Mouse (Mus musculus): ENCODE data around the gene Tsku. TPM values are rescaled to one million over a fixed set of nuclear protein-coding genes. Genes with fewer than 3 reads are reported as not detected.

Tsku gene
- polyA plus RNA-seq, 1 experiment from 2014 or later = 8.0 TPM

GRCm38 (mm10) chr7:98388881-98389501 lies 27.9 kb upstream of the Tsku start:
- Histone ChIP-seq H3K27me3 (ENCODE audit: control insufficient read depth, insufficient read depth, low read depth, low read length) (no peaks in the 10 kb centered on the region), H3K27ac (ENCODE audit: low read length) (no peak overlapping the region), H3K4me3 (ENCODE audit: low read depth, low read length) (no peak overlapping the region), H3K9ac (ENCODE audit: low read depth, low read length) (no peak overlapping the region), H3K4me2 (ENCODE audit: low read length) (no peak overlapping the region), H3K9me3 (replicated peaks; ENCODE audit: control insufficient read depth, low read length, poor library complexity, severe bottlenecking) (no peaks in the 10 kb centered on the region), H3K36me3 (ENCODE audit: control insufficient read depth, insufficient read depth, low read length) (no peaks in the 10 kb centered on the region), H3K4me1 (ENCODE audit: control insufficient read depth, insufficient read depth, low read length) (peaks cover 4% of the 10 kb centered on the region; the same call in 1 of the 2 replicates)
- WGBS = 71% methylated on average over 12 of the region's 12 CpGs
- ATAC-seq = 0 out of 2 replicates have a peak, but pooled peaks have one; percentile 14

DNA sequence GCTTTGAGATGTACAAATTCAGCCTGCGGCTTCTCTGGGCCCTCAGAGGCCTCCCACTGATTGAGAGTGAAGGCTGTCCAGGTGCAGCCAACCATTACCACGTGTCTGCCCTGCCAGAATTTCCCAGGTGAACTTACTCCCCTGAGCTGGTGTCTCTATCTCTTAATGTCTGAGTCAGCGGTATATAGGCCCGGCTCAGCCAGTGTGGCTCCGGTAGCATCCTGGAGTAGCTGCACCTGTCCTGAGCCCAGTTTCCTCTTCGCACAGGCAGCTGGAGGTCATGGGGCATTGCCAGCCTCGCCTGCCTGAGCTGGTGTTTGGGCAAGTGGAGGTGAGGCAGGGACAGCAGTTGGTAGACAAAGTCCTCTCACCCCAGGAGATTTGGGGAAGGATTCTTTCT lies 26.1 kb upstream of the Tsku start:
- no peaks in the 10 kb centered on the region for H3K36me3 ChIP-seq (ENCODE audit: control insufficient read depth, insufficient read depth, low read length)
- H3K9ac ChIP-seq (ENCODE audit: low read depth, low read length) = no peak overlapping the region
- H3K4me1 ChIP-seq (ENCODE audit: control insufficient read depth, insufficient read depth, low read length) = peaks cover 4% of the 10 kb centered on the region; the same call in 1 of the 2 replicates
- no peaks in the 10 kb centered on the region for H3K27me3 ChIP-seq (ENCODE audit: control insufficient read depth, insufficient read depth, low read depth, low read length)
- no peak overlapping the region for H3K4me3 ChIP-seq (ENCODE audit: low read depth, low read length)
- no peak overlapping the region for H3K4me2 ChIP-seq (ENCODE audit: low read length)
- no peak overlapping the region for H3K27ac ChIP-seq (ENCODE audit: low read length)
- H3K9me3 ChIP-seq (replicated peaks; ENCODE audit: control insufficient read depth, low read length, poor library complexity, severe bottlenecking) = no peaks in the 10 kb centered on the region
- 85% methylated on average over 7 of the region's 7 CpGs for WGBS
- ATAC-seq = no peak

- peaks cover 4% of the 10 kb centered on the region; the same call in 1 of the 2 replicates for H3K4me1 ChIP-seq (ENCODE audit: control insufficient read depth, insufficient read depth, low read length)
- H3K36me3 ChIP-seq (ENCODE audit: control insufficient read depth, insufficient read depth, low read length) = no peaks in the 10 kb centered on the region
- H3K4me2 ChIP-seq (ENCODE audit: low read length) = no peak overlapping the region
- 77% methylated on average over 1 of the region's 1 CpGs for WGBS
- no peaks in the 10 kb centered on the region for H3K9me3 ChIP-seq (replicated peaks; ENCODE audit: control insufficient read depth, low read length, poor library complexity, severe bottlenecking)
- no peak overlapping the region for H3K4me3 ChIP-seq (ENCODE audit: low read depth, low read length)
- H3K27ac ChIP-seq (ENCODE audit: low read length) = no peak overlapping the region
- no peak for ATAC-seq
- no peak overlapping the region for H3K9ac ChIP-seq (ENCODE audit: low read depth, low read length)
- H3K27me3 ChIP-seq (ENCODE audit: control insufficient read depth, insufficient read depth, low read depth, low read length) = no peaks in the 10 kb centered on the region
These were observed 24.0 kb upstream of the Tsku start for GRCm38 (mm10) chr7:98385168-98385567.

DNA sequence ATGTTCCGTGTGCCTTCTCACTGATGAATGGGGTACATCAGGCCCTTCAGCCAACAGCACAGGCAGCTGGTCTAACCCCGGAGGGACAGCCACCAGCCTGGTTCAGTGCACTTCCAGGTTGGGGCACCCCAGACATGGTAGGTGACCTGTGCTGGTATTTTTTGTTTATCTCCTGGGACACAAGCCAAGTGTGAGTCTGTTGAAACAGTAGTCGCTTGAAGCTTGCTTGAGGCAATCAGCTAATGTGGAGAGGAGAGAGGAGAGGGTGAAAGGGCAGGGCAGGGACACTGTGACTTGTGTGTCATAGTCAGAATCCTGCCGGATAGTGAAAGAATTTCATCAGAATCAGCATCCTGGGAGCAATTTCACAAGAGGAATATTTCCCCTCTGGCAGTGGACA lies 22.2 kb upstream of the Tsku start:
- no peak for ATAC-seq
- H3K4me2 ChIP-seq (ENCODE audit: low read length) = no peak overlapping the region
- no peaks in the 10 kb centered on the region for H3K36me3 ChIP-seq (ENCODE audit: control insufficient read depth, insufficient read depth, low read length)
- H3K4me1 ChIP-seq (ENCODE audit: control insufficient read depth, insufficient read depth, low read length) = no peaks in the 10 kb centered on the region
- H3K4me3 ChIP-seq (ENCODE audit: low read depth, low read length) = no peak overlapping the region
- no peaks in the 10 kb centered on the region for H3K9me3 ChIP-seq (replicated peaks; ENCODE audit: control insufficient read depth, low read length, poor library complexity, severe bottlenecking)
- no peaks in the 10 kb centered on the region for H3K27me3 ChIP-seq (ENCODE audit: control insufficient read depth, insufficient read depth, low read depth, low read length)
- no peak overlapping the region for H3K9ac ChIP-seq (ENCODE audit: low read depth, low read length)
- no peak overlapping the region for H3K27ac ChIP-seq (ENCODE audit: low read length)
- 79% methylated on average over 4 of the region's 4 CpGs for WGBS

- Histone ChIP-seq H3K4me1 (ENCODE audit: control insufficient read depth, insufficient read depth, low read length) (no peaks in the 10 kb centered on the region), H3K4me2 (ENCODE audit: low read length) (no peak overlapping the region), H3K9me3 (replicated peaks; ENCODE audit: control insufficient read depth, low read length, poor library complexity, severe bottlenecking) (no peaks in the 10 kb centered on the region), H3K27me3 (ENCODE audit: control insufficient read depth, insufficient read depth, low read depth, low read length) (no peaks in the 10 kb centered on the region), H3K36me3 (ENCODE audit: control insufficient read depth, insufficient read depth, low read length) (no peaks in the 10 kb centered on the region), H3K27ac (ENCODE audit: low read length) (no peak overlapping the region), H3K4me3 (ENCODE audit: low read depth, low read length) (no peak overlapping the region), H3K9ac (ENCODE audit: low read depth, low read length) (no peak overlapping the region)
- no peak for ATAC-seq
- 89% methylated on average over 6 of the region's 6 CpGs for WGBS
These were observed 21.7 kb upstream of the Tsku start for GRCm38 (mm10) chr7:98382784-98383183.

DNA sequence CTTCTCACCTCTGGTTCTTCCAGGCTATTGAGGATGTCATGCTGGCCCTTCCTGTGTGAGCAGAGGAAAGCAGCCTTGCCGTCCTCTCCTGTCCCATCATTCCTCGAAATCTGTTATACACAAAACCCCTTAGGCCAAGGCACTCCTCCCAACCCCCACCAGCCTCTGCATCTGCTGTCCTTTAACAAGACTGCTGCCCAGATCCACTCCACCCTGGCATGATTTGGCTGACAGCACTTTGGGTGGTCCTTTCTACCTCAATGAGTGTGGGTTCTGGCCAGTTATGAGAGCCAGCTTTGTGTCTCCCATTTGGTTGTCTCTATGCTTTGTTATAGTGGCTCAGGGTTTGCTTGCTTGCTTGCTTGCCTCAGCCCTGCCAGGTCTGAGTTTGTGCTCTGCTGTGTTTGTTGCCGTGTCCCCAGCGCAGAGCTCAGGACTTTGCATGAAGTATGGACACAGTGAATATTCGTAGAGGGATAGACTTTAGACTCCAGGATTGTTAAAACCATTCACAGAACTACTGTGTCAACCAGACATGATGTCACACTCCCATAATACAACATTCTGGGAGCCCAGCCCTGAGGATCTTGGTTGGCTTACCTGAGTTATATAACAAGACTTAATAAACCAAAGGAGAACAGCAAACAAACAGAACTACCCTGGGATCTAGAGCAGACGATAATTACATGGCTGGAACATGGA lies 19.2 kb upstream of the Tsku start:
- Histone ChIP-seq H3K36me3 (ENCODE audit: control insufficient read depth, insufficient read depth, low read length) (no peaks in the 10 kb centered on the region), H3K27ac (ENCODE audit: low read length) (no peak overlapping the region), H3K4me3 (ENCODE audit: low read depth, low read length) (no peak overlapping the region), H3K9me3 (replicated peaks; ENCODE audit: control insufficient read depth, low read length, poor library complexity, severe bottlenecking) (no peaks in the 10 kb centered on the region), H3K9ac (ENCODE audit: low read depth, low read length) (no peak overlapping the region), H3K4me1 (ENCODE audit: control insufficient read depth, insufficient read depth, low read length) (no peaks in the 10 kb centered on the region), H3K4me2 (ENCODE audit: low read length) (no peak overlapping the region), H3K27me3 (ENCODE audit: control insufficient read depth, insufficient read depth, low read depth, low read length) (no peaks in the 10 kb centered on the region)
- ATAC-seq = no peak
- 68% methylated on average over 6 of the region's 6 CpGs for WGBS

GRCm38 (mm10) chr7:98379232-98379631 lies 18.1 kb upstream of the Tsku start:
- Histone ChIP-seq H3K36me3 (ENCODE audit: control insufficient read depth, insufficient read depth, low read length) (no peaks in the 10 kb centered on the region), H3K9ac (ENCODE audit: low read depth, low read length) (no peak overlapping the region), H3K9me3 (replicated peaks; ENCODE audit: control insufficient read depth, low read length, poor library complexity, severe bottlenecking) (0 out of 2 replicates have a peak, but pooled peaks cover 2% of the 10 kb centered on the region), H3K27ac (ENCODE audit: low read length) (no peak overlapping the region), H3K4me2 (ENCODE audit: low read length) (no peak overlapping the region), H3K4me1 (ENCODE audit: control insufficient read depth, insufficient read depth, low read length) (no peaks in the 10 kb centered on the region), H3K4me3 (ENCODE audit: low read depth, low read length) (no peak overlapping the region), H3K27me3 (ENCODE audit: control insufficient read depth, insufficient read depth, low read depth, low read length) (no peaks in the 10 kb centered on the region)
- WGBS = 85% methylated on average over 4 of the region's 4 CpGs
- no peak for ATAC-seq

GRCm38 (mm10) chr7:98377257-98377656 lies 16.1 kb upstream of the Tsku start:
- Histone ChIP-seq H3K27me3 (ENCODE audit: control insufficient read depth, insufficient read depth, low read depth, low read length) (no peaks in the 10 kb centered on the region), H3K36me3 (ENCODE audit: control insufficient read depth, insufficient read depth, low read length) (no peaks in the 10 kb centered on the region), H3K4me3 (ENCODE audit: low read depth, low read length) (no peak overlapping the region), H3K9ac (ENCODE audit: low read depth, low read length) (no peak overlapping the region), H3K4me1 (ENCODE audit: control insufficient read depth, insufficient read depth, low read length) (no peaks in the 10 kb centered on the region), H3K4me2 (ENCODE audit: low read length) (no peak overlapping the region), H3K9me3 (replicated peaks; ENCODE audit: control insufficient read depth, low read length, poor library complexity, severe bottlenecking) (0 out of 2 replicates have a peak, but pooled peaks cover 2% of the 10 kb centered on the region), H3K27ac (ENCODE audit: low read length) (no peak overlapping the region)
- no peak for ATAC-seq
- WGBS = 58% methylated on average over 5 of the region's 5 CpGs

DNA sequence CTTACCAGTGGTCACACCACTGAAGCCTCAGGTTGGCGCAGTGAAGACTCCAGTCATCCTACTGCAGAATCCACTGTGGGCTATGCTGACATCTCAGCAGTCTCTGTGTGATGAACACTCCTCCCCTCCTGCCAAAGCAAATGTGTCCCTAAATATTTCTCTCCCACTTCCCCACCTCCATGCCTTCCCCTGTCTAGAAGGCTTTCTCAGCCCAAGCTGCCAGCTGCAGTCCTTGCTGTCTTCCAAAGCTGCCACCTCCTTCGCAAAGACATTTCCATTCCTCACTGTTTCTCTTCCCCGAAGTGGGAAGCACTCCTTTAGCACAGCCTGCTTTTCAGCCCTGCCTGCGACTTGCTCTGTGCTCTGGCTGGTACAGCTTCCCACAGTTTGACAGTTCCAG lies 10.0 kb upstream of the Tsku start:
- Histone ChIP-seq H3K4me1 (ENCODE audit: control insufficient read depth, insufficient read depth, low read length) (no peaks in the 10 kb centered on the region), H3K4me3 (ENCODE audit: low read depth, low read length) (no peak overlapping the region), H3K36me3 (ENCODE audit: control insufficient read depth, insufficient read depth, low read length) (no peaks in the 10 kb centered on the region), H3K27ac (ENCODE audit: low read length) (no peak overlapping the region), H3K9me3 (replicated peaks; ENCODE audit: control insufficient read depth, low read length, poor library complexity, severe bottlenecking) (0 out of 2 replicates have a peak, but pooled peaks cover 2% of the 10 kb centered on the region), H3K9ac (ENCODE audit: low read depth, low read length) (no peak overlapping the region), H3K27me3 (ENCODE audit: control insufficient read depth, insufficient read depth, low read depth, low read length) (no peaks in the 10 kb centered on the region), H3K4me2 (ENCODE audit: low read length) (no peak overlapping the region)
- 39% methylated on average over 4 of the region's 4 CpGs for WGBS
- ATAC-seq = no peak
